Mouse (Mus musculus) left cerebral cortex, adult 11 months (tissue): Measurements from ENCODE around the gene Galns.
"Not testable (repeated sequence)": the region's sequence is repeated elsewhere in the genome, so short reads cannot be mapped to it uniquely, and the experiment has no call there.

Experiments
- DNase-seq: peaks from one replicate; pipeline ENCODE4 v3.0.0; 2022; ENCODE audit warnings: low spot score

The Galns gene

DNA sequence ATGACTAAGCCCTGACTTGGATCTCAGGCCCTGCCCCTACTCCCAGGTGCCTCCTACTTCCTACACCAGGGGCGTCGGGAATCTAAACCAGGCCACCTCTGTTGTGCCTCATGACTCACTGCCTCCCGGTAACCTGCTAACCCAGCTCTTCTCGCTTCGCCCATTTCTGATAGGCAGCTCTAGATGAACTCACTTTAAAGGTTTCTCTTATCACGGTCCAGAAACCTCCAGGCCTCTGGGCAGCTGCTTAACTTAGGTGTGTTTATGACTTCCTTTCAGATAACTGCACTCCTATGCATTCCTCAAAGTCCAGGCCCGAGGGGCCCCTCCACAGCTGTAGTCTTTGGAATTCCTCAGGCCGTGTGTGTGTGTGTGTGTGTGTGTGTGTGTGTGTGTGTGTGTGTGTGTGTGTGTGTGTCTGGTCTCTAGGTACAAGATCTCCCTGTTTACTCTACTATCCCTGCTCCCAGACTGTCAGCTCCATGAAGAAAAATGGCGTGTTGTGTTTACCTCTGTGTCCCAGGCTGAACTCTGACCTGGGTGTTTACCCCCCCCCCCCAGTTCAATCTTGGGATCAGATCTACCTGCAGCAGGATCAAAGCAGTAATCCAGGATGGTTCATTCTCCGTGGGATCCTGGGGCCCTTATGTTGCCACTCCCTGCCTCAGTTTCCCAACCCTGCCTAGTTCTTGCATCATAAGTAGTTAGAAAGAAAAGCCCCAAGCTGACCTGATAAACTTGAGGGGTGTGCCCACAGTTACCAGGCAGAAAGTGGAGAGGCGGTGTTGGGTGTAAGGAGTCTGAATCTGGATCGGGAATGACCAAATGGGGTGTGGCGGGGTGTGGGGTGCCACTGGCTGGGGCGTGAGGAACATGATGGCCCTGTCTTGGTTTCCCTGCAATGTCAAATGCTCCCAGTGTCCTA is 24.9 kb upstream of the Galns start:
- DNase-seq, result no peak

DNA sequence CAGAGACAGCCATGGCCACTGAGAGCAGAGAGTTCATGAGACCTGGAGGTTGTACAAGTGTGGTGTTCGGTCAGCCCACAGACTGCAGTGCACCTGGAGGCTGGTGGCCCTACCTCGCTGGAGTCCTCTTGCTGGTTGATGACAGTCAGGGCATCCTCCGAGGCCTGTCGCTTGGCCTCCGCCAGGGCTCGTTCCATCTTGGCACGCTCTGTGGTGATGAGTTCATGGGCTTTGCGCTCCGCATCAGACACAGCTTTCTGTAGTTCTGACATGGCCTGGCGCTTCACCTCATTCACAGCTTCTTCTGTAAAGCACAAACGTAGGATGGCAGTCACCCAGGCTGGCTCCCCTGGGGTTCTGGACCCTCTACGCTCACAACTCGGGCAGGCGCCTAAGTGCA is 21.9 kb upstream of the Galns start:
- DNase-seq, result no peak

DNA sequence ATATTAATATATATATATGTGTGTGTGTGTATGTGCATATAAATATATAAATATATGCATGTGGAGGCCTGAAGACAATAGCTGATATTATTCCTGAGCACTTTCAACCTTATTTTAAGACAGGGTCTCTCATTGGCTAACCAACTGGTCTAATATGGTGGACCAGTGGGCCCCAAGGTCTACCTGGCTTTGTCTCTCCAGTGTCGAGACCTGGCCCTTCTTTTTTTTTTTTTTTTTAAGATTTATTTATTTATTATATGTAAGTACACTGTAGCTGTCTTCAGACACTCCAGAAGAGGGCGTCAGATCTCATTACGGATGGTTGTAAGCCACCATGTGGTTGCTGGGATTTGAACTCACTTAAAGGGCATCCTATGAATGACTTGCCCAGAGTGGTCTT is 20.9 kb upstream of the Galns start:
- not testable (repeated sequence) for DNase-seq

DNA sequence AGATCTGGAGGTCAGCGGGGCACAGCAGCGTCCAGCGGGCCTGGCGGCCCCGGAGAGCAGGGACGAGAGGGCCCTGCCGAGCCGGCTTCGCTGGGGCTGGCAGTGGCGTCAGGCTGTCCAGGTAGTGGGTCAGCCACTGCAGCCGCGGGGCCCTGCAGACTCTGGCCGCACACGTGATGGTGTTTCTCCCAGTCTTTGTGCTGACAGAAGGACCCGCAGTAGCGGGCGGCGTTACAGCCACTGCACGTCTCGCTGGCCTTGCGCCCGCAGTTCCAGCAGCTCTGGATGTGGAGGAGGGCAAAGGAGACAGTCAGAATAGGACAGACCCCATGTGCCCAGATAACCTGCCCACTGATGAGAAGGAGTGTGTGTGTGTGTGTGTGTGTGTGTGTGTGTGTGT is 19.4 kb upstream of the Galns start:
- DNase-seq, result no peak

DNA sequence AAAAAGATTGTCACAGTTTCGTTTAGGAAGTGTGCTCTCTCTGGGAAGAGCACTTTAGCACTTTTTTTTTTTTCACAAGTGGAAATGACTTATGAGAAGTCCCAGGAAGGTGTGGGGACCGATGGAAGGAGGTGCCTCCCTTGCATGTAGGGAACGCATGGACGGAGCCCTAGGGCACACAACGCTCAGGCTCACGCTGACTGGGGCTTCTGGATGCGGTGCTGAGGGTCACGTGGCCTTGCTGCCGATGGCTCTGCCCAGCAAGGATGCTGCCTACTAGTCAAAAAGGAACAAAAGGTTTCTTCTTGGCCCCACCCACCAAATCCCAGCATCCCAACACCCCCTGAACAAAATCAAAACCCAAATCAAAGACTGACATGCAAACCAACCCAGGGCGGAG is 18.1 kb upstream of the Galns start:
- DNase-seq, result no peak

DNA sequence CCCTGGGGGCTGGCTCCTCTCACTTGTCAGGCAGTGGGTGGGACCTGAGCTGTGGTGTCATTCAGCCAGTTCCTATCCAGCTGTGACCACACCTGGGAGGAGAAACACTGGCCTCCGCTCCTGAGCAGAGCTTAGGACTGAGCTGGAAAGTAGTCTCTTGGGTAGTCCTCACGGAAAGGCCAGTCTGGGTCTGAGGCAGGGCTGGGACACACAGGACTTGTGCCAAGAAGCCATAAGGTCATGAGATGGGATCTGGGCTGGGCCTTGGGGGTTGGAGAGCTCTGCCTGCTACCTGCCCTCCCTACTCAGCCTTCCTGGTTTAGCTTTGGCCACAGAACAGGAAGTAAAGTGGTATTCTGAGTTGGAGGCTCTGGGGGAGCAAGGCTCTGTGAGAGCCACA is 15.6 kb upstream of the Galns start:
- DNase-seq, result no peak

DNA sequence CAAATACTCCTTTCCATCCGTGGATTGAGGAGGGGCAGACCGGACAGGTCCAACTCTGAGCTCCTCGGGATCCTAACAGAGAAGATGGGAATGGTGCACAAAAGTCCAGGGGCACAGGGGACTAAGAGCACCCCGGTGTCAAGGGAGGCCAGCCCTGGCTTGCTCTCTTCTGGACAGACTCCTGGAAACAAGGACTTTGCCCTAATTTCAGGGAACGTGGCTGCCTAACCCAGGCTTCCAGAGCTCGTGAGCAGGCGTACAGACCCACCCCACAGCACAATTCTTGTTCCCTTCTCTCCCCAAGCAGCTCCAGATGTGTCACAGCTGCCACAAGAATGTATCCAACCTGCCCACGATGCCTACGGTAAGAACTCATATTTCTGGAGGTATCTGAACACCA is 14.5 kb upstream of the Galns start:
- no peak for DNase-seq

DNA sequence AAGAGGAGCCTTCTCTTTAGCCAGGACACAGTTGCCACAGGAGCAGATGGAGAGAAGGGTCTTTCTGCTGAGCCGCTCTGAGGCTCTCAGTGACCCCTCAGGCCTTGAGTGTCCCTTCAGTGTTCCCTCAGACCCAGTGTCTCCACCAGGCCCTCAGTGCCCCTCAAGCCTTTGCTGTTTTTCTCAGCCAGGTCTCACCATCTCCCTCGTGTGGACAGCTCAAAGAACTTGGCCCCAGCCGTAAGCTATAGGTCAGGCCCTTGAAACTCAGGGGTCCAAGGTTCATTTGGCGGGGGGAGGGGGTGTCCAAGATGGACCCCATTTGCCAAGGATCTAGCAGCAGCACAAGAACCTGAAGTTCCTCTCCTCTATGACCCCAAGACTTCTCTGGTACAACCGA is 13.4 kb upstream of the Galns start:
- no peak for DNase-seq

DNA sequence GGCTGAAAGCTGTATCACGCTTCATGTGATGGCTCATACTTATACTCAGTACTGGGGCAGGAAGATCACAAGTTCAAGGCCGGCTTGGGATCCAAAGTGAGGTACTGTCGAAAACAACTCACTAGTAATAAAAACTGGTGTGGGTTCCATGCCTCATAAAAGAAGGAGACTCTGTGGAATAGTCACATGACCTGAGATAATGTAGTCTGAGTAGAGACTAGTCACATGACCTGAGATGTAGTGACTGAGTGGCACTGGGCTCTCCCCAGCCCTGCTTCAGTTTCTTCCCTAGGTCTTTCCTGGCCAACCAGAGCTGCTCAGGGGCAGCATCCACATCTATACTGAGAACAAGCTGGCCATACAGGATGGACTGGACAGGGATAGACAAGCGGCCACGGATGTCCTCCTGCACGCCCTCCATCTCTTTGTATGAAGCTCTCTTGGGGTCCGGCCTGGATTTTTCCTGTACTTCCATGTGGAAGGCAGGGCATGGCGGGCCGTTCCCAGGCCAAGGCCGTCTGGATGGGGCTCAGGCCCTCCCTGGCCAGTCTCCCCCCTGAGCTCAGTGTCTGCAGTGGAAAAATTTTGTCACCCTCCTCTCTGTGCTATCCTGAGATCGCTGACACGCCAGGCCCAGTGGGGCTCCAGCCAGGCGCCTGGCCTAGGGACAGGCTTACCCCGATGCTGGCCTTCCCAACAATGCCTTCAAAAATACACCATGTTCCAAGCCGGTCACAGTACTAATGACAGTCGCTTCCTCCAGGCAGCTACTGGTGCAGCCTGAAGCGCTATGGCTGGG is 12.8 kb upstream of the Galns start:
- DNase-seq, result no peak

DNA sequence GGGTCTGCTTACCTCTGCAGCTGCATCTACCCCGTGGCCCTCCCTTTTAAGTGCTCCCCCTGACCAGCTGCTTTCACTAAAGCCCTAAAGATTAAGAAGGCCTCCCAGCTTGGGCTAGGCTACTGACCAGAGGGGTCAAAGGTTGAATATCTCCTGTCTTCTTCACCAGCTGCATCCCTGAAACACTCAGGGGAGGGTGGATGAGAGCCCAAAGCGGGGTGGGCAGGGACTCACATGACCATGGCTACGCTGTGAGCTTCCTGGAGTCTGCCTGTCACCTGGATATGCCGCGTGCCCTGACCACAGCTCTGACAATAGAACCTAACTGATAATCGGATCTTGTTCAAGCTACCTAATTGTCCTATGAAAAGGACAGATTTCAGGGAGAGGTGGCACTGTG is 11.5 kb upstream of the Galns start, which contains the start of gene Pabpn1l:
Pabpn1l (minus strand) TSS at position 13 of the 400 bp plus-strand sequence.
- no peak for DNase-seq

DNA sequence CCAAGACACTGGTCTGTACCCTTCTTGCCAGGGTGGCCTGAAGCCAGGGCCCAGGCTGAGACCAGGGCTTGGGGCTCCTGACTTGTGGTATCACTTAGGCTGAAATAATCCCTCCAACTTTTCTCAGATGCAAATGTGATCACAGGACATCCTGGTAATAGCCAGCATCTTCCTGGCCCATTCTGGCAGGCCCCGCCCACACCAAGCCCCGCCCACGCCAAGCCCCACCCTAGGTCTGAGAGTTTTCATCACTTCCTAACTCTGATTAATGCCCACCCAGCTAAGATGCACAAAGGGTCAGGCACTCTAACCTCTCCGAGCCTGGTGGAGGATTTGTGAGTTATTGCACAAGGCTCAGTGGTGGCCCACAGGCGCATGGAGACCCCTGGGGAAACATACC is 9.2 kb upstream of the Galns start:
- DNase-seq, result no peak

DNA sequence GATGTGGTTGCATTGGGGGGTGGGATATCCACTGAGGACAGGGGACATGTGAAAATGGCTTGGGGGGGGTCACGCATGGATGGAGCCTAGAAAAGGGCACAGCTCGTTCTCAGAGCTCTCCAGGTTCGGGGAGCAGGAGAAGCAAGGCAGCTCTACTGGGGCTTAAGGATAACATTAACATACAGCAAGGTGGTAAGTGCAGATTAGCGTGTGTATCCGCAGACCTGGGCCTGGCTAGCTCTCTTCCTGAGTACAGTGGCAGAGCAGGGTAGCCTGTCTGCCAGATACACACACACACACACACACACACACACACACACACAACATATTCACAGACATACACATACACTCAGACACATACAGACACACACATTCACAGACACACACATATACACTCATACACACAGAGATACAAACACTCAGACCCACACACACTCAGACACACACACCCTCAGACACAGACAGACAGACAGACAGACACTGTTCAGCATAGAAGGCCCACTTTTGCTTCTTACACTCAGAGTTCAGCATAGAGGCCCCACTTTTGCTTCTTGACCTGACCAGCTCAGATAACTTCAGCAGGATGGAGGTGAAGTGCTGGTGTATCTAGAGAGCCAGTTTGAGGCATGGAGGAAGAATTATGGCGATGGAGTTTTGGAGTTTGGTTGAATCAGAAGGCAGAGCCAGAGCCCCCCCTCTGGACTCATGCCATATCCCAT is 7.6 kb upstream of the Galns start:
- no peak for DNase-seq

DNA sequence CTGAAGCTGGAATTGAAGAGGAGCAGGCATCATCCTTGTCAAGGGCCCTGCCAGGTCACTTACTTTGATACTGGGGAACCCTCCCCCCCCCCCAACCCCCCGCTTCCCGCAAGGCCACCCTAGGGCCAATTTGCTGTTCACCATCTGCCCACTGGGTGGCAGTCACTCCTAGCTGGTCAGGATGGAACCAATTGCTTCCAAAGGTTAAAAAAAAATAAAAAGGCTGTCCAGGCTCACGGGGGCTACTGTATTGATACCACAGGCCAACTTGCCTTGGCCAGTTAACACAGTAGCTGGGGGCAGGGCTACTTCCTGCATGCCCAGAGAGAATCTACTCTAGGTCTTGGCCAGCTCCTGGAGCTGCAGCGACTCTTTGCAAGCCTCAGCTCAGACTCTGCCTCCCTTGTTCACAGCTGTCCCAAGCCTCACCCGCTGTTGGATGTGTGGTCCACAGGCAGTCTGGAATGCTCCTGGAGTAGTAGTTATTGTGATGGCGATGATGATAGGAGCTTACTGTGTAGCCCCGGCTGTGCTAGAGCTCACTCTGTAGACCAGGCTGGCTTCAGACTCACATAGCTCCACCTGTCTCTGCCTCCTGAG is 6.8 kb upstream of the Galns start:
- peak; percentile 48 for DNase-seq

DNA sequence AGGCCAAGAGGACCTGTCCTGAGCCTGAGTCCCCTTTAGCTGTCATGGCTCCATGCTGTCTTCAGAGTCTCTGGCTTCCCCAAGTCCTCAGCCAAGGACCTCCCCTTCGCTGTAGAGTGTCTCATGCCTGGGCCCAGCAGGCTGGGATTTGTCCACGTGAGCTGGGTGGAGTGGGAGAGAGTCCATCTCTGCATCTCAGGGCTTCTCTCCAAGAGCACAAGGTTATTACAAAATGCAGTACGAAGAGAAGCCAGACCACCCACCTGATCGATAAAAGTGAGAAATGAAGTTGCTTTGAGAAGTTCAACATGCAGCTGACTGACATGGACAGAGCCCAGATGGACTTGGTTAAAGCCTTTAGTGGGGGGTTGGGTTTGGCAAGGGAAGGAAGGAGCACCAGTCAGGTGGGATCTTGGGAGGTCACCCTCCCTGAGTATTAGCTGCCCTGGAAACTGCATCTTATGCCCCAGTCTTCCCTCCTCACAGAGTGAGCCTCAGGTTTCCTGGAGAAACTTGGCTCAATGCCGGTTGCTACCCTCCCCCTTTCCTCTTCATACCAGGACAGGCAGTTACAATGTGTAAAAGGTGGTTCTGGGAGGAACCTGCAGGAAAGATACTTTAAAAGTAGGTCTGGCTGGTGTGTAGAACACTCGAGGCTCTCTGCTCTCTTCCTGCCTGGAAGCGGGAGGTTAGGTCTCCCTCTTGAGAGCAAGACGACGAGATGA is 5.1 kb upstream of the Galns start:
- DNase-seq, result no peak

DNA sequence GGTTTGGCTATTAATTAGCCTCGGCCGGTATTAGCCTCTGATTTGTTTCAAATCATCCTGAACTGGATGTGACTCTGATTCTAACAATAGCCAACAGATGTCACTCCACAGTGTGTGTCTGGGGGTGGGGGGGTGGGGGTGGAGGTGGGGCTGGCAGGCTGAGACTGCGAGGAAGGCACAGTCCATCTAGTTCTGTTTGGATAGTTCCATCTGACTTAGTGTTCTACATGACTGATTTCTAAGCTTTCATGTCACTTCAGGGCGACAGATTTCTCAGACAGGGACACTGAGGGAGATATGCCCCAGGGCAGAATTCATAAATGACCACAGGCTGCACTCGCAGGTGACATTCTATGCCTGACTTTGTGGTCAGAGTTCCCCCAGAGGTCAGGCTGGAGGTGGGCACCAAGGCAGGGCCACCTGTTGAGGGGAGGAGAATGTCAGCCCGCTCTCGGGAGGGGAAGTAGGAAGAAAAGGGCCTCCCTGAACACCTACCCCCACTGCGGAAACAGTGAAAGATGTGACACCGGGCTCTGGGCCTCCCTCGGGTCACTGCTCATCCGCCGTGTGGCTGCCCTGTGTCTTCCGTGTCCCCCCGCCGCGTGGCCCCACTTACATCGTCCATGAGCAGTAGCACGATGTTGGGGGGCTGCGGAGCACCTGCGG is 518 bp downstream of the Galns start:
- DNase-seq, result no peak

DNA sequence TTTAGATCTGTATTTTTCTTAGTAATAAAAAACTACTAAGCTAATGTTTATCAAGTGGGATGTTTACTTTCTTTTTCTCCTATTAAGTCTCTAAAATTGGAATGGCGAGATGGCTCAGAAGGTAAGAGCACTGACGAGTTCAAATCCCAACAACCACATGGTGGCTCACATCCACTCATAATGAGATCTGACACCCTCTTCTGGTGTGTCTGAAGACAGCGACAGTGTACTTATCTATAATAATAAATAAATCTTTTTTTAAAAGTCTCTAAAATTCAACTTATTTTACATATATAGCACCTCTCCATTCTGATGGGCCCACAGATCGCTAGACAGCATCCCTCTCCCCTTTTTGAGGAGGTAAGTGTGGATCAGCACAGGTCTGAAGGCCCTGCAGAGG is 1.1 kb downstream of the Galns start:
- DNase-seq, result no peak

DNA sequence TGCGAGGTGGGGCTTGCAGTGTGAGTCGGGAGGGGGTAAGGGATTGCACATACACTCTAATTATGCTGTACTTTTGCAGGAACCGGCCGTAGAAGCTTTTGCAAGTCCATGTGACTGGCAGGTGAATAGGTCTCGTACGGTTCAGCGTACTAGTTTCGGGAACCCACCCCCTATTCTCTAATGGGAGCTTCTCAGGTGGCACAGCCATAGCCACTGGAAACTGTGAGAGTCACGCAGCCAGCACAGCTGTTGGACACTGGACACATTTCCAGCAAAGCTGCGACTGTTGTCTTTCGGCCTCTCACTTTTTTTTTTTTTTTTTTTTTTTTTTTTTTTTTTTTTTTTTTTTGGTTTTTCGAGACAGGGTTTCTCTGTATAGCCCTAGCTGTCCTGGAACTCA is 4.5 kb downstream of the Galns start:
- DNase-seq, result no peak

DNA sequence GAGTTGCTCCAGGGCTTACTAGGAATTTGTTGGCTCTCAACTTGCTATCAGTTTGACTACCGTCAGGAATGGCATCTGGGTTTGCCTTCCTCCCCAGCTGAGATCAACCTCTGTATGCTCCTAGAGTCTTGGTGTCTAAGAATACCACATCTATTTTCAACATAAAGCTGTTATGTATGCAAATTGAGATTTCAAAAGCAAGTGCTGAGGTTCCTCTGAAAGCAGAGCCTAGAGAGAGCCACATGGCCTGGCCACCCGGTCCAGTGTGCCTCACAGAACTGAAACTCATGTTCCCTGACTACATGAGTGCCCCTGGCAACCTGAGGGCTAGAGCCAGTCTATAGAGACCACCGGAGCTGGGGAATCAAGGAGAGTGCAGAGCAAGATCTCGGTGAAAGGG is 5.9 kb downstream of the Galns start:
- DNase-seq, result no peak

DNA sequence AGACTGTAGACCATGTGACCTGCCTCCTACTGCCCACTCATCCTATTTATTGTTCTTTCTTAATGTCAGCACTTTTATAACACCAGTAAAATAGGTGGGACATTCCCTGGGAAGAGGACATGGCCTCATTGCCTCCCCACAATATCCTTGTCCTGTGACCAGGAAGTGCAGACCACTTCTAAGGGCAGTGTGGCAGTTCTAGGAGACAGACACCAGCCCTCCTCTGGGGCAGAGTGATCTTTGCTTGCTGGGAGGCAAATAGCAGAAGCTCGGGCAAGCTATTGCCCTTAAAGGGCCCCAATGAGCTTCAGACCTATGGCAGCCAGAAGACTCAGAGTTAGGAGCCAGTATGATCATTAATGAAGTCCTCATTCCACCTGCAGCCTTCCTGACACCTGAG is 6.6 kb downstream of the Galns start:
- DNase-seq, result no peak

DNA sequence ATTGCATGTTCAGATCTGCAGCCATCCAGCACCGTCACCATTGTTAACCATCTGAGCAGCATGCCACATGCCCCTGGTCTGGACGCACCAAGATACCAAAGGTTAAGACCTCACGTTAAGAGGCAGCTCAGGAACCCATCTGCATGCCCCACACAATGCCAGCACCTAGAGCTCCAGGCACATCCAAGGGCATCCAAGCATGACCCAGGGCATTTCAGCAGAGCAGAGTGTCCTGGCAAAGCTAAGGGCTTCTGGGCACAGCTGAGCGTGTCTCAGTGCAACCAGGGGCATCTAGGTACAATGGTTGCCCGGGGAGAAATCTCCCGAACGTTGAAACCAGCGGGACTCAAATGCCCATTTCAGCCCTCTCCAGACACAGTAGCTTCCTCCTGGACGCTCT is 10.6 kb downstream of the Galns start:
- DNase-seq, result no peak

DNA sequence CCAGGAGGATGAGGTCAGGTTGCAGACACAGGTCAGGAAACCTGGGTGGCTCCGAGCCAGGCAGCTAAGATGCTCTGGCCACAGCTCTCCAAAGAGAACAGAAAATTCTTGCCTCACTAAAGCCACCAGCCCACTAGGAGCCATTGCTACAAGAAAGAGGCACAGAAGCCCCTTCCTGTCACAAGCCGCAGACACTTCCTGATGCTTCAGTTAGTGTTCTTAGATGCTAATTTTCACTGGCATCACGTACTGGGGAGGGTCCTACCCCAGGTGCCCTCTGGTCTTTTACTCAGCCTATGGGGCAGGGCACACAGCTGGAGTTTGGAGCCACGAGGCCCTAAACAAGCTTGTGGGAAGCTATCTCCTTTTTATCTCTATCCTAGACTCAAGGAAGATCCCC is 15.2 kb downstream of the Galns start:
- no peak for DNase-seq
